Mouse (Mus musculus) megakaryocyte, embryonic 14.5 days (primary cell): ENCODE results near the gene Nap1l5. TPM values are rescaled to one million over a fixed set of nuclear protein-coding genes. Genes with fewer than 3 reads are reported as not detected.

Experiments
- H3K27me3 ChIP-seq: replicated peaks from 2 replicates; pipeline ENCODE3; 2012; ENCODE audit warnings: inconsistent platforms
- H3K36me3 ChIP-seq: replicated peaks from 2 replicates; pipeline ENCODE3; 2012; ENCODE audit warnings: low read length, inconsistent platforms, mixed read lengths
- H3K4me1 ChIP-seq: 2 replicates; pipeline ENCODE4 v1.6.1; 2012; ENCODE audit warnings: inconsistent platforms
- H3K4me3 ChIP-seq: replicated peaks from 2 replicates; pipeline ENCODE3; 2012; ENCODE audit warnings: moderate library complexity, mild to moderate bottlenecking, inconsistent platforms
- H3K9me3 ChIP-seq: 2 replicates; pipeline ENCODE4 v1.6.1; 2012; ENCODE audit warnings: inconsistent platforms
- FLI1 ChIP-seq: IDR thresholded peaks from 2 replicates; pipeline ENCODE4 v1.6.1; 2012; ENCODE audit warnings: low read length, inconsistent platforms, mixed read lengths
- GATA1 ChIP-seq: IDR thresholded peaks from 3 replicates; pipeline ENCODE4 v1.6.1; 2012; ENCODE audit warnings: mixed read lengths, low read length, inconsistent platforms, borderline replicate concordance
- polyA plus RNA-seq: library from polyadenylated mRNA; stranded (reverse); fragments of >175 nt; gene quantifications from 2 replicates; pipeline ENCODE4 v1.2.3, GENCODE M21; 2012; ENCODE audit warnings: low replicate concordance; ENCODE audit not compliant: insufficient read depth

Nap1l5 gene
- not detected in 2 replicates for polyA plus RNA-seq

DNA sequence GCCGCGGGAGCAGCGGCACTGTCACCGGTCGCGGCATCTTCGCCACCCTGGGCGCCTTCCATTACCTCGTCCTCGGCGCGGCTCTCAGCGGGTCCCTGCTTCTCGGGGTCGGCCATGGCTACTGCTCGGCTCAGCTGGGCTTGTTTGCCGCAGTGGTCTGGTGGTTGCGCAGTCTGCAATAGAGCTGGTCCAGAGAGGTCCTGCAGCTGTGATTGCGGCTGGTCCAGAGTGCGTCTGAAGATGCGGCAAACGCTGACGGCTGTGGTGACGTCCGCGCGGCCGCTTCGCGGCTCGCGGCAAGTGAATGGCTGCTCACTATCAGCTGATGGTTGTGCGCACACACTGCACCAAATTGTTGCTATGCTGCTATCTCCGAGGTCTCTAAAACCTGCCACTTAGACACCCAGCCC, at the start of gene Nap1l5:
Gene Nap1l5, minus strand, starts transcription at position 225 of the 410 bp plus-strand sequence.
- peaks cover 8% of the 10 kb centered on the region for H3K27me3 ChIP-seq
- peak within 1 kb of the TSS; percentile 77 for H3K4me3 ChIP-seq
- peaks cover 6% of the 10 kb centered on the region for H3K36me3 ChIP-seq
- TF ChIP-seq GATA1, result no peak
- no peak for TF ChIP-seq FLI1
- H3K4me1 ChIP-seq, result peaks cover 6% of the 10 kb centered on the region; the same call in 1 of the 2 replicates
- H3K9me3 ChIP-seq, result peaks cover 13% of the 10 kb centered on the region

DNA sequence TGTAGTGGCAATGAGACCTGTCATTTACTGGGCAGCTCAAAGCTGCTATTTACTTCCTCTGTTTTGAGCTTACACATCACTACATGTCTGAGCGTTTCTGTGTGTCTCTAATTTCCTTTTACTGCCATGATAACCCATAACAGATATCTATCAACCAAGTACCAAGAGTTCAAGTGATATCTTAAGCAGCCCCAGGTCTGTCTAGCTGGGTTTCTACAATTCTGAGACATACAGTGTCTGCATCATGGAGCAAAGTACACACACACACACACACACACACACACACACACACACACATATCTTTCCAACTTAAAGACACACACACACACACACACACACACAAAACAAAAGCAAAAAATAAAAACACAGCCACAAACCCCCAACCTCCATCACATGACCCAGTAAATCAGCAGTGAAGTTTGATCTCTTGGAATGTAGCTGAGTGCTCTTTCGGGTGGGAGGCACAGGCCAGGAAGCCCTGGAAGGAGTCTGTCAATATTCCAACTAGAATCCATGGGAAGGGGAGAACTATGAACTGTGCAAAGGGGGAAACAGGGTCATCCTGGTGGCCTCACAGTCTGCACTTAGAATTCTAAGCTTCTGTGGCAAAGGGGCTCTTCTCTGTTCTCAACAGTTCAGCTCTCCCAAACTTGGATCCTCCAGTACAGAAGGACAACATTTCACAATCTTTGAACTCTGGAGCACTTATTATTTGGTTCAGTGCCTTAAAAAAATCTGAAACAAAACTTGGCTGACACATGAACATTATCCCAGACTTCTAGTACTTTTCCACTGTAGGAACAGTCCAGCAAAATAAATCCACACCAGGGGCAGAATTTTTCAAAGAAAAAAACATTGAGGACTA, 44.5 kb upstream of the Nap1l5 start:
- H3K4me1 ChIP-seq, result no peaks in the 10 kb centered on the region
- H3K36me3 ChIP-seq, result no peaks in the 10 kb centered on the region
- H3K27me3 ChIP-seq, result no peaks in the 10 kb centered on the region
- peaks cover 9% of the 10 kb centered on the region for H3K9me3 ChIP-seq
- no peak overlapping the region for H3K4me3 ChIP-seq
- TF ChIP-seq GATA1, result no peak
- no peak for TF ChIP-seq FLI1

DNA sequence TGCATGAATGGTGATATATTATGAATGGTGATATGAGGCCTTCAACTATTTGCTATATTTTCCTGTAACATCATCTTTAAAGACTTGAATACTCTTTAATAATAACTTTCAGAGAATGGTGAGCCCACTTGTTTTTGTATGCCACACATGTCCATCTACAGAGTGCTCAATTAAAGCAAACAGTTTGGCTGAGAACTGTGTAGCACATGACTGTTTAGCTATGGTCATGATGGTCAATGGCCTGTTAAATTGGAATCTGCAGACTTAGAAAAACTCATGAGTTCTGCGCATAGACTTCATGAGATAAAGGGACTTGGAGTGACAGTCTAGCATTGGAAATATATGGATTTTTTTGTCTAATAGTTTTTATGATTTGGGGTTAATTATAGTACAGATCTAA, 43.5 kb upstream of the Nap1l5 start:
- H3K36me3 ChIP-seq, result no peaks in the 10 kb centered on the region
- no peaks in the 10 kb centered on the region for H3K27me3 ChIP-seq
- H3K9me3 ChIP-seq, result peaks cover 9% of the 10 kb centered on the region
- no peaks in the 10 kb centered on the region for H3K4me1 ChIP-seq
- H3K4me3 ChIP-seq, result no peak overlapping the region
- TF ChIP-seq FLI1, result no peak
- no peak for TF ChIP-seq GATA1

DNA sequence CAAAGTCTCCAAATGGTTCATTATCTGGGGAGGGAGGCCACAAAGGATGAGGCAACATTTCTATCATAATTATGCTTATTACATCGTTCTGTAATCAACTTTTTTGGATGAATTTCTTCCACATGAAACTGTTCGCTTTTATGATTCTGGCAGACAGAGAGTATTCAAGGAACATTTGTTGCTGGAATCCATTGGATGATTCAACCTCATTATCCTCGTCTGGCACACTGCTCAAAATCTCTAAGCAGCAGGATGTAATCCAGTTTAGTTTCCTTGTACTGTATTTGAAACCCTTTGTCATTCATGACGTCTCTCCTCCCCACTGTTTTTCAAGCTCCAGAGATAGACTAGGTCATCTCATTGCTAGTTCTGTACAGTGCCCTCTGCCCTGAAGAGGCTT, 40.0 kb upstream of the Nap1l5 start:
- TF ChIP-seq GATA1, result no peak
- TF ChIP-seq FLI1, result no peak
- no peaks in the 10 kb centered on the region for H3K4me1 ChIP-seq
- no peaks in the 10 kb centered on the region for H3K36me3 ChIP-seq
- peaks cover 9% of the 10 kb centered on the region for H3K9me3 ChIP-seq
- no peaks in the 10 kb centered on the region for H3K27me3 ChIP-seq
- H3K4me3 ChIP-seq, result no peak overlapping the region

DNA sequence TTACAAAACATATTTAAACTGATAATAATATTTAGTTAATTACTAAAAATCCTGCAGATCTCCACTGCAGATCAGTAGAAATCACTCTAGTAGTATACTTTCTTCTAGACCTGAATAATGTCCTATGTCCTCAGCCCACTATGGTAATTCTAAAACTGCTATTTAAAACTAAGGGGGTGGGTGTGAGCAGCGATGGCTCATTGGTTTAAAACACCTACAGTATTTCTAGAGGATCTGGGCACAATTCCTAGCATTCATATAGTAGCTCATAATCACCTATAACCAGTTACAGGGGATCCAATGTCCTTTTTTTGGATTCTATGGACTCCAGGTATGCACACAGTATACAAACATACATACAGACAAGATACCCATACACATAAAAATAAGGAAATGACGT, 39.4 kb upstream of the Nap1l5 start:
- H3K36me3 ChIP-seq, result no peaks in the 10 kb centered on the region
- no peaks in the 10 kb centered on the region for H3K27me3 ChIP-seq
- TF ChIP-seq GATA1, result no peak
- TF ChIP-seq FLI1, result no peak
- no peaks in the 10 kb centered on the region for H3K4me1 ChIP-seq
- no peak overlapping the region for H3K4me3 ChIP-seq
- H3K9me3 ChIP-seq, result peaks cover 9% of the 10 kb centered on the region

DNA sequence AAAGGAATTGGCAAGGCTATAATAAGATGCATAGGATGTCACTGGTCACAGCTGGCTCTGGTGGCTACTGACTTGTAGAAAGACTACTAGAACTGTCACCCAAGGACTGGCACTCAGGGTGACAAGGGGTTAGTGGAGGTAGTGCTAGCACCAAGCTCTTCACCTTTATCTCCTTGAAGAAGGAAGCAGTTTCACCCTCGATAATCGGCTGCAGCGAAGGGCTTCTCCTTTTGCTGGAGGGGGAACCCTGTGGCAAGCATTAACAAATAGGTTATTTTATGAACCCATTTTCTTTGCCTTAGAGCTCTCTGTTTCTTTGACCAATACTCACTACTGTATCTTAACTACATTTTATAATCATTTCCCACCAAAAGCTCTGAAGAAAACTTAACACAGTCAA, 37.1 kb upstream of the Nap1l5 start:
- peaks cover 9% of the 10 kb centered on the region for H3K9me3 ChIP-seq
- no peaks in the 10 kb centered on the region for H3K27me3 ChIP-seq
- no peaks in the 10 kb centered on the region for H3K4me1 ChIP-seq
- no peak overlapping the region for H3K4me3 ChIP-seq
- TF ChIP-seq GATA1 (no peak), FLI1 (no peak)
- H3K36me3 ChIP-seq, result no peaks in the 10 kb centered on the region

DNA sequence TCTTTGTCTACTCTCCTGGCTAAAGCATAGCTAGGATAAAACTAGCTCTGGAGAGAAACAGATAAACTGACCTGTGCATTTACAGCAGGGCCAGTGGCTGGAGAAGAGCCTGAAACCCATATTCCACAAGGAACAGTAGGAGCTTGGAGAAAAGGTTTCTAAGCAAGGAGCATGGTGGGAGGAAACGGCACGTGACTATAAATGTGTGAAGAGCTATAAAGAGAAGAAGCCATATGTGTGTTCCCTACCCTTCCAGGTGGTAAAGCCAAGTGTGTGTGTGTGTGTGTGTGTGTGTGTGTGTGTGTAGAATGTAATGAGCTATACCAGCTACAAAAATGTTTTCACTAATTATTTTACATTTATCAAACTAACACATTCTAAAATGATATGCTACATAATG, 35.4 kb upstream of the Nap1l5 start:
- no peak for TF ChIP-seq GATA1
- no peak for TF ChIP-seq FLI1
- peaks cover 4% of the 10 kb centered on the region for H3K9me3 ChIP-seq
- H3K36me3 ChIP-seq, result no peaks in the 10 kb centered on the region
- no peaks in the 10 kb centered on the region for H3K4me1 ChIP-seq
- H3K4me3 ChIP-seq, result no peak overlapping the region
- H3K27me3 ChIP-seq, result no peaks in the 10 kb centered on the region

DNA sequence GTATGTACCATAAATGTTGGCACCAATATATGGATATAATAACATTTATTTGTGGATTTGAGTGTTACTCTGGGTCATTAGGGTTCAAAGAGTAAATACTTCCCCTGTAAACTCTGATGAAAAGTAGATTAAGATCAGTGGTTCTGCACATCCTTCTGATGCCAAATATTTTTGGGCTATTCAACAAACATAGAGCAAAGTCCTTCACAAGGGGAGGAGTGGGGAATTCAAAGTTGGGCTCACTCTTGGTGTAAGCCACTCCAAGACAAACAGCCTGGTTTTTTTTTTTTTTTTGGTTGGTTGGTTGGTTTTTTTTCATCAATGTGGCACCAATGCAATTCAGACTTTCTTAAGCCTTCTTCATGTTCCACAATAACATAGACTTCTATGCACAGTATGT, 30.9 kb upstream of the Nap1l5 start:
- Histone ChIP-seq H3K36me3 (no peaks in the 10 kb centered on the region), H3K4me1 (no peaks in the 10 kb centered on the region), H3K27me3 (no peaks in the 10 kb centered on the region), H3K9me3 (no peaks in the 10 kb centered on the region), H3K4me3 (no peak overlapping the region)
- TF ChIP-seq GATA1 (no peak), FLI1 (no peak)

DNA sequence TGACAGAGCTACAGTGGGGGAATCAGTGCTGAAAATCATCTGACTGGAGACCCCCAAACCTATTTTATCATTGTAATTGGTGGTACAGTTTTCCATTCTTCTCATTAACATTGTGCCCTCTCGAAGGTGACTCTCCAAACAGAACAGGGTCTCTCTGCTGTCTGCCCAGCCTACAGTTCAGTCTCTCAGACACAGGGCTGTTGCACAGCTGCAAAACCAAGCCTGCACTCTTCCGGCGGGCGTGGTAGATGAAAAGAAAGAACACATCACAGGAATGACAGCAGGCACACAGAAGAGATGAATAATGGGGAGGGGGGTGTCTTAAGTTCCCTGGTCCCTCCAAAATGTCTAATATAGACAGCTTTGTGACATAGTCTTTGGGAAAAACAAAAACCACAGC, 27.3 kb upstream of the Nap1l5 start:
- Histone ChIP-seq H3K4me1 (no peaks in the 10 kb centered on the region), H3K36me3 (no peaks in the 10 kb centered on the region), H3K4me3 (no peak overlapping the region), H3K27me3 (no peaks in the 10 kb centered on the region), H3K9me3 (no peaks in the 10 kb centered on the region)
- TF ChIP-seq GATA1, result no peak
- TF ChIP-seq FLI1, result no peak

DNA sequence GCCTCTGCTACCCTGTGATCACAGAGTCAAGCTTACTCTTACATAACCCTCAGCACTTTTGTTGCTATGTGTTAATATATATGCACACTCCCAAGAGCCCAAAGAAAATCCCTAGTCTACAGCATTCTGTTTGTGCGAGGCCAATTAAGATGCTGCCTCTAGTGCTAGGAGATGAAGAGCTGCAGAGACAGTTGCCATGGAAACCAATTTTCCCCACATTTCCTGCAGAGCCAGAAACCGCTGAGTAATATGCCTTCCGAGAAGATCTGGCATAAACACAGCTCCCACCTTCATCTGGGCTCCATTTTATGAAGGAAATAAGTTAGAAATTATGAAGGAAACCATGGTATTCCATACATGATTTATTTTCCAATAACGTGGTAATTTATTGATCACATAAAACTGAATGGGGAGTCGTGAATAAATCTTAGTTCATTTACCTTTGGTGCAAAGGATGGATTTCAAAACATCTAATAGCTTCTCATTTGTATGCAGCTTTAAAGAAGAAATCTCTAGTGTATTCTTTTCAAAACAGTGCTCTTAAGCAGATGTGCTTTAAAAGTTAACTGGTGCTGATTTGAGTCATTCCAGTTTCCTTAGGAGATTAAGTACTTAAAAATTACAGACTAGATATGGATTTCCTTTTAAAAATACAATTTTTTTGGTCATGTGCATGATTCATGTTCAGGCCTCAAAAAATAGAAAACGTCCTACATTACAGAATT, 26.5 kb upstream of the Nap1l5 start:
- TF ChIP-seq FLI1, result no peak
- no peak for TF ChIP-seq GATA1
- Histone ChIP-seq H3K4me3 (no peak overlapping the region), H3K36me3 (no peaks in the 10 kb centered on the region), H3K27me3 (no peaks in the 10 kb centered on the region), H3K4me1 (no peaks in the 10 kb centered on the region), H3K9me3 (no peaks in the 10 kb centered on the region)
